Mouse (Mus musculus) erythroblast, embryonic 14.5 days (primary cell): ENCODE measurements around the gene Fam107b. TPM values are rescaled to one million over a fixed set of nuclear protein-coding genes. Genes with fewer than 3 reads are reported as not detected.

ENCODE experiments used
- H3K27me3 ChIP-seq: 2 replicates; pipeline ENCODE4 v1.6.1; 2012; ENCODE audit warnings: inconsistent platforms; ENCODE audit not compliant: control insufficient read depth
- H3K36me3 ChIP-seq: 2 replicates; pipeline ENCODE4 v1.6.1; 2012; ENCODE audit warnings: mild to moderate bottlenecking, inconsistent platforms; ENCODE audit not compliant: control insufficient read depth
- H3K4me1 ChIP-seq: 2 replicates; pipeline ENCODE4 v1.6.1; 2012; ENCODE audit warnings: inconsistent platforms; ENCODE audit not compliant: control insufficient read depth
- H3K4me3 ChIP-seq: replicated peaks from 2 replicates; pipeline ENCODE3; 2012; ENCODE audit warnings: moderate library complexity, mild to moderate bottlenecking, inconsistent platforms
- H3K9me3 ChIP-seq: 2 replicates; pipeline ENCODE4 v1.6.1; 2012; ENCODE audit warnings: low read length, inconsistent platforms, mixed read lengths; ENCODE audit not compliant: control insufficient read depth
- GATA1 ChIP-seq: IDR thresholded peaks from 2 replicates; pipeline ENCODE4 v1.6.1; 2012; ENCODE audit warnings: low read length, inconsistent platforms, mixed read lengths
- TAL1 ChIP-seq: IDR thresholded peaks from 3 replicates; pipeline ENCODE4 v1.6.1; 2012; ENCODE audit warnings: low read length, inconsistent platforms, mixed read lengths
- polyA plus RNA-seq: library from polyadenylated mRNA; stranded (reverse); fragments of >175 nt; gene quantifications from 2 replicates; pipeline ENCODE4 v1.2.3, GENCODE M21; 2012

Fam107b gene
- polyA plus RNA-seq, 1 experiment = 0.90 TPM

DNA sequence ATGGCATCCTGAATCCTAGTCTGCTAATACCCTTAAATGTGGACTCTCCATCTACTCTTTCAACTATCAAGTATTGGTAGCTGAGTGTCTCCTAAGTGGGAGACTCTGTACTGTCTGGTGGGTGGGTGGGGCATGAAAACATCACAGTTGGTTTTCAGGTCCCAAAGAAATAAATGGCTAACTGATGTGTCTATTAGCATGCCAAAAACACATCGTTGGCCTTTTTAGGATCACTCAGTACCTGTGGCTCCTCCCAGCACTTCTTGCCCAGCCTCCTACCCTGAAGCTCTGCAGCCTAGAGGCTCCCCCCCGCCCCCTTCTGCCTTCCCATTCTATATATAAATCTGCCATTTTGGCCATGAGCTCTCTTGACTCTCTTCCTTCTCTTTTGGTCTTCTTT is 99.4 kb downstream of the Fam107b start:
- no peaks in the 10 kb centered on the region for H3K4me1 ChIP-seq
- no peaks in the 10 kb centered on the region for H3K9me3 ChIP-seq
- H3K27me3 ChIP-seq = no peaks in the 10 kb centered on the region
- no peaks in the 10 kb centered on the region for H3K36me3 ChIP-seq
- no peak for TF ChIP-seq GATA1
- no peak for TF ChIP-seq TAL1
- no peak overlapping the region for H3K4me3 ChIP-seq

GRCm38 (mm10) chr2:3672654-3673367 is 102.5 kb downstream of the Fam107b start:
- no peaks in the 10 kb centered on the region for H3K4me1 ChIP-seq
- no peaks in the 10 kb centered on the region for H3K9me3 ChIP-seq
- H3K27me3 ChIP-seq = no peaks in the 10 kb centered on the region
- no peak for TF ChIP-seq GATA1
- TF ChIP-seq TAL1 = no peak
- no peak overlapping the region for H3K4me3 ChIP-seq
- no peaks in the 10 kb centered on the region for H3K36me3 ChIP-seq

- Histone ChIP-seq H3K4me3 (no peak overlapping the region), H3K36me3 (no peaks in the 10 kb centered on the region), H3K27me3 (no peaks in the 10 kb centered on the region), H3K4me1 (no peaks in the 10 kb centered on the region), H3K9me3 (no peaks in the 10 kb centered on the region)
- no peak for TF ChIP-seq TAL1
- no peak for TF ChIP-seq GATA1
These were observed 105.2 kb downstream of the Fam107b start for GRCm38 (mm10) chr2:3675481-3675880.

GRCm38 (mm10) chr2:3682699-3683098 is 112.4 kb downstream of the Fam107b start:
- H3K27me3 ChIP-seq = no peaks in the 10 kb centered on the region
- H3K9me3 ChIP-seq = no peaks in the 10 kb centered on the region
- no peaks in the 10 kb centered on the region for H3K4me1 ChIP-seq
- no peak overlapping the region for H3K4me3 ChIP-seq
- TF ChIP-seq TAL1 (no peak), GATA1 (no peak)
- H3K36me3 ChIP-seq = no peaks in the 10 kb centered on the region

DNA sequence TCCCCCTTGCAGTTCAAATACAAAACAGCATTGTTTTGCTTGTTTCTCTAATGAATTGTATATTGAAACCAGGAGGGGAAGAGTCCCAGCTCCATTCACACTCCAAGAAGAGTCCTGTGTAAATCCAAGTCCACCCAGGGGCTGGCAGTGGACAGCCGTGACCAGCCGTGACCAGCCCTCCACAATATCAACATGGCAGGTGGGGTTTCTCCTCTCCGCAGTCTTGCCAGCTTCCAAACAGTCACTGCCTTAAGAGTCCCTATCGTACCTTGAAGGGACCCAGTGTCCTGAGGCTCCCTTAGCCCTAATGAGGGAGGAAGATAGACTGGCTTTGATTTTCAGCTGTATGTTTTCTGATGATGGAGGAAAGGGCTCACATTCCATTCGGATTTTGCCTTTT is 113.1 kb downstream of the Fam107b start:
- no peak for TF ChIP-seq TAL1
- TF ChIP-seq GATA1 = no peak

DNA sequence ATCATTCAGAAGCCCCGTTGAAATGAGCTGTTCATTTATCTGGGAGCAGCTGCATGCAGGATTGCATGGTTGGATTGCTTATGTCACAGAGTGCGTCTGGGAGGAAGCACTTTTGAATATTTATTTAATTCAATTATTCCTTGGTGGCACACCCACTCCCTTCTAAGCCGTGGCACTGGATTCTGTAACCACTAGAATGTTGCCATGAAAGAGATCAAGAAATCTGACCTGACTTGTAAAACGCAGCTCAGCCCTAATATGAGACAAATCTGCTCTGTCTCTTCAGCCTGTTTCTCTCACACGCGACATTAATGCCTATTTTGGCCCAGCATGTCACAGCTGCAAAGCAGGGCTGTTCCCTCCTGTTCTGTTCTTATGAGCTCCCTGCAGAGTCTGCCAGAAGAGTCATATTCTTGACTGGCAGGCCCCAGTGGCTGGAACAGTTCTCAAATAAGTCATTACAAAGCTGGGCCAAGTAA is 113.5 kb downstream of the Fam107b start:
- no peak for TF ChIP-seq GATA1
- TF ChIP-seq TAL1 = no peak
- no peaks in the 10 kb centered on the region for H3K9me3 ChIP-seq
- H3K4me3 ChIP-seq = no peak overlapping the region
- H3K27me3 ChIP-seq = no peaks in the 10 kb centered on the region
- H3K36me3 ChIP-seq = no peaks in the 10 kb centered on the region
- H3K4me1 ChIP-seq = no peaks in the 10 kb centered on the region

More for the DNA sequence above, 113.1 kb downstream of the Fam107b start:
- no peaks in the 10 kb centered on the region for H3K27me3 ChIP-seq
- H3K4me1 ChIP-seq = no peaks in the 10 kb centered on the region
- H3K9me3 ChIP-seq = no peaks in the 10 kb centered on the region
- H3K4me3 ChIP-seq = no peak overlapping the region
- H3K36me3 ChIP-seq = no peaks in the 10 kb centered on the region

DNA sequence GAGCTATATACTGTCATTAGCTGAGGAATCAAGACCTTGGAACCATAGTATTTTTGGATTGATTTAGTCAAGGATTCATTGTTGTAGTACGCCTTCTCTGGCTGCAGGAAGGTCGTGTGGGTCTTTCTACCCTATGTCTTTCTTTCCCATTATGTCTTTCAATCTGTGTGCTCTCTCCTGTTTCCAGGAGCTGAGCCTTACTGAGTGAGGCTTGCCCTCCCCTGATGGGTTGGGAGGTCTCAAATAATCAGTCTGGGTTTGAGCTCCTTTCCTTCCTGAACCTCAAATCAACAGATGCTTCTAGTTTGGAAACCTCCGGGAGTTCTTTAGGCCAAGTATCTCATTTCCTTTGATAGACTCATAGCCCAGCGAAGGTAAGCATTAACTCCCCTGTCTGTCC is 119.9 kb downstream of the Fam107b start:
- Histone ChIP-seq H3K4me3 (no peak overlapping the region), H3K27me3 (no peaks in the 10 kb centered on the region), H3K4me1 (no peaks in the 10 kb centered on the region), H3K36me3 (no peaks in the 10 kb centered on the region), H3K9me3 (no peaks in the 10 kb centered on the region)
- no peak for TF ChIP-seq TAL1
- no peak for TF ChIP-seq GATA1

DNA sequence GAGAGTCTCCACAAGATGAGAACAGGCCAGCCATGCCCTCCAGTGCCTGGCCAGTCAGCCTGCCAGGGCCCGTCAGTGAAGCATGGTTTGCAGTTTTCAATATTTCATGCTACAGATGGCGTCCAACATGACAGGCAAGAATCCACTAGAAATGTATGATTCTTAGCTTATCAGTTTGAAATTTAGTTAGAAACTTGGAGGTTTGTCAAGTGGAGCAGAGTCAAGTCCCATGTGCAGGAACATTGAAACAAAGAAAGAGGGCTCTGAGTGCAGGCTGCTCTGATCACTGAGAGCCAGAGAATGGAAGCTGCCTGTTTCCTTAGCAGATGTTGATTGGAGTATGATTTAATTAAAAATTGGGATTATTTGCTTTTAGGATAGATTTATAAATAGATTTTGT is 122.5 kb downstream of the Fam107b start:
- no peak for TF ChIP-seq GATA1
- TF ChIP-seq TAL1 = no peak
- Histone ChIP-seq H3K27me3 (no peaks in the 10 kb centered on the region), H3K36me3 (no peaks in the 10 kb centered on the region)

GRCm38 (mm10) chr2:3695900-3696299 is 125.6 kb downstream of the Fam107b start:
- TF ChIP-seq TAL1 = no peak
- no peak for TF ChIP-seq GATA1
- no peaks in the 10 kb centered on the region for H3K36me3 ChIP-seq
- H3K4me1 ChIP-seq = no peaks in the 10 kb centered on the region
- no peaks in the 10 kb centered on the region for H3K9me3 ChIP-seq
- no peak overlapping the region for H3K4me3 ChIP-seq
- no peaks in the 10 kb centered on the region for H3K27me3 ChIP-seq

More for the DNA sequence above, 122.5 kb downstream of the Fam107b start:
- Histone ChIP-seq H3K9me3 (no peaks in the 10 kb centered on the region), H3K4me3 (no peak overlapping the region), H3K4me1 (no peaks in the 10 kb centered on the region)

- Histone ChIP-seq H3K4me3 (no peak overlapping the region), H3K27me3 (no peaks in the 10 kb centered on the region), H3K9me3 (no peaks in the 10 kb centered on the region), H3K36me3 (no peaks in the 10 kb centered on the region), H3K4me1 (peaks cover 4% of the 10 kb centered on the region; the same call in 1 of the 2 replicates)
- TF ChIP-seq TAL1 (no peak), GATA1 (no peak)
These were observed 130.1 kb downstream of the Fam107b start for GRCm38 (mm10) chr2:3700368-3700767.
